Mouse (Mus musculus) lung, embryonic 14.5 days (tissue): ENCODE measurements around the gene Pttg1. TPM values are rescaled to one million over a fixed set of nuclear protein-coding genes. Genes with fewer than 3 reads are reported as not detected.

Experiments used
- ATAC-seq: fragments of 200-750 bp; cut with Nextera tagmentation; 2 replicates; pipeline ENCODE4 v1.8.0; 2017; ENCODE audit warnings: mild to moderate bottlenecking, moderate TSS enrichment, moderate library complexity; ENCODE audit not compliant: insufficient read depth
- DNase-seq: peaks from one replicate; pipeline ENCODE4 v3.0.0-alpha.2; 2015
- H3K27ac ChIP-seq: fragments of 300-500 bp; sonication (generic); 2 replicates; pipeline ENCODE4 v1.5.1; 2014; ENCODE audit warnings: low read depth, mild to moderate bottlenecking, moderate library complexity
- H3K27me3 ChIP-seq: fragments of 300-500 bp; sonication (generic); 2 replicates; pipeline ENCODE4 v1.6.1; 2014; ENCODE audit warnings: low read length, control low read depth; ENCODE audit not compliant: insufficient read depth
- H3K36me3 ChIP-seq: fragments of 300-500 bp; sonication (generic); 2 replicates; pipeline ENCODE4 v1.6.1; 2014; ENCODE audit warnings: control low read depth; ENCODE audit not compliant: insufficient read depth
- H3K4me1 ChIP-seq: fragments of 300-500 bp; sonication (generic); 2 replicates; pipeline ENCODE4 v1.6.1; 2014; ENCODE audit warnings: antibody characterized with exemption, control low read depth; ENCODE audit not compliant: insufficient read depth
- H3K4me2 ChIP-seq: fragments of 300-500 bp; sonication (generic); 2 replicates; pipeline ENCODE4 v1.6.1; 2014; ENCODE audit warnings: mild to moderate bottlenecking
- H3K4me3 ChIP-seq: fragments of 300-500 bp; sonication (generic); 2 replicates; pipeline ENCODE4 v1.5.1; 2014; ENCODE audit warnings: low read depth, low read length
- H3K9ac ChIP-seq: fragments of 300-500 bp; sonication (generic); 2 replicates; pipeline ENCODE4 v1.6.1; 2014
- H3K9me3 ChIP-seq: fragments of 300-500 bp; sonication (generic); 2 replicates; pipeline ENCODE4 v1.6.1; 2016; ENCODE audit warnings: low read depth, low read length, control low read depth
- CTCF ChIP-seq: IDR thresholded peaks from 2 replicates; pipeline ENCODE4 v1.5.1; 2016; ENCODE audit warnings: antibody characterized with exemption, low read depth
- WGBS: fragments of 180-500 bp; shearing (Covaris S2); extraction: QIAGEN DNeasy Blood & Tissue Kit; methylation state at CpG from one replicate; pipeline ENCODE4 v1.1.7; 2014; 5-methylcytosine and 5-hydroxymethylcytosine counted together
- polyA plus RNA-seq: library from polyadenylated mRNA; unstranded; fragments of >200 nt; fragmentation: Nextera tagmentation; extraction: Ambion mirVana; gene quantifications from 2 replicates; pipeline ENCODE4 v1.2.1, GENCODE M21; 2014

The Pttg1 gene
- polyA plus RNA-seq, 1 experiment from 2014 or later, result 82.5 TPM

DNA sequence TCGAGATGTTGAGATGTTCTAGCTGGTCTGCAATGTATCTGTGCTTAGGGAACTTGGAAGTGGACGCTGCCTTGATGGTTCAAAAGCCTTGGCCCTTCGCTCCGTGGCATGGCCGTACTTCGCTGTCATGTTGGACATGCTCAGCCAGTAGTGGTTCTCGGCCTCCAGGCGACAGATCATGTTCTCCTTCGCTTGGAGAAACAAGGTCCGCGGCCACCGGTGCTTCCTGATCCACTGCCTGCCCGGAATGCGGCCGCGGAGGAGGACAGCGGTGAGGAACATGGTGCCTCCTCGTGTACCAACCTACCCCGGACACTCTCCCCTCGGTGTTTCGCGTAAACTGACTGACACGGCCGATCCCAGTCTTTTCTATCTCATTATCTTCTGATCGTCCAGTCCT lies 37.2 kb upstream of the Pttg1 start:
- ATAC-seq (no peak), DNase-seq (no peak)
- H3K4me2 ChIP-seq, result no peak overlapping the region
- no peaks in the 10 kb centered on the region for H3K36me3 ChIP-seq
- H3K9me3 ChIP-seq, result no peaks in the 10 kb centered on the region
- no peaks in the 10 kb centered on the region for H3K27me3 ChIP-seq
- H3K4me3 ChIP-seq, result no peak overlapping the region
- 92% methylated on average over 25 of the region's 25 CpGs for WGBS
- H3K4me1 ChIP-seq, result no peaks in the 10 kb centered on the region
- no peak overlapping the region for H3K27ac ChIP-seq
- H3K9ac ChIP-seq, result no peak overlapping the region
- TF ChIP-seq CTCF, result no peak

- Histone ChIP-seq H3K27me3 (no peaks in the 10 kb centered on the region), H3K9ac (no peak overlapping the region), H3K4me1 (no peaks in the 10 kb centered on the region), H3K9me3 (no peaks in the 10 kb centered on the region), H3K4me3 (no peak overlapping the region), H3K36me3 (peaks cover 5% of the 10 kb centered on the region), H3K27ac (no peak overlapping the region), H3K4me2 (no peak overlapping the region)
- no peak for ATAC-seq
- TF ChIP-seq CTCF, result peak; percentile 52
- DNase-seq, result peak; percentile 52
- 57% methylated on average over 2 of the region's 2 CpGs for WGBS
These were observed 26.2 kb upstream of the Pttg1 start for GRCm38 (mm10) chr11:43452266-43452665.

- 54% methylated on average over 4 of the region's 4 CpGs for WGBS
- ATAC-seq, result no peak
- Histone ChIP-seq H3K9me3 (no peaks in the 10 kb centered on the region), H3K27me3 (no peaks in the 10 kb centered on the region), H3K9ac (no peak overlapping the region), H3K36me3 (peaks cover 11% of the 10 kb centered on the region), H3K4me1 (no peaks in the 10 kb centered on the region), H3K4me3 (no peak overlapping the region), H3K27ac (no peak overlapping the region), H3K4me2 (no peak overlapping the region)
- no peak for DNase-seq
- no peak for TF ChIP-seq CTCF
These were observed 25.3 kb upstream of the Pttg1 start for GRCm38 (mm10) chr11:43451322-43451721.

- WGBS, result 83% methylated on average over 2 of the region's 2 CpGs
- DNase-seq, result no peak
- Histone ChIP-seq H3K9me3 (no peaks in the 10 kb centered on the region), H3K4me2 (no peak overlapping the region), H3K27me3 (no peaks in the 10 kb centered on the region), H3K4me1 (no peaks in the 10 kb centered on the region), H3K4me3 (no peak overlapping the region), H3K36me3 (peaks cover 25% of the 10 kb centered on the region), H3K9ac (no peak overlapping the region), H3K27ac (no peak overlapping the region)
- no peak for ATAC-seq
- no peak for TF ChIP-seq CTCF
These were observed 23.9 kb upstream of the Pttg1 start for GRCm38 (mm10) chr11:43449916-43450315.

DNA sequence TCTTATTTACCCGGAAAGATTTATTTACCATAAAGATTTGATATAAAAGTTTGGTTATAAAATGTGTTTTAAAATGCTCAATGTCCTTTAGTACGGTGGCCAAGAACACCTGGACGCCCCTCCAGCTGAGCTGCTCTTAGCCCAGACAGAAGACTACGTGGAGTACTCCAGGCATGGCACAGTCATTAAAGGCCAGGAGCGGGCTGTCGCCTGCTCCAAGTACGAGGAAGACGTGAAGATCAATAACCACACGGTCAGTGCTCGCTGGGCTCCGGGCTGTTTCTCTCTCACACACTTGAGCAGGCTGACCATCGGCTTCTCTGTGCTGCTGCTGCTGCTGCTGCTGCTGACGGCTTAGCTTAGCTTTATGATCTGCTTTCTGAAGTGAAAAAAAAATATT lies 17.1 kb upstream of the Pttg1 start:
- no peak for TF ChIP-seq CTCF
- Histone ChIP-seq H3K4me3 (no peak overlapping the region), H3K27ac (no peak overlapping the region), H3K4me2 (no peak overlapping the region), H3K27me3 (no peaks in the 10 kb centered on the region), H3K36me3 (peaks cover 92% of the 10 kb centered on the region), H3K9ac (no peak overlapping the region), H3K4me1 (no peaks in the 10 kb centered on the region), H3K9me3 (no peaks in the 10 kb centered on the region)
- no peak for ATAC-seq
- no peak for DNase-seq
- 93% methylated on average over 13 of the region's 13 CpGs for WGBS

DNA sequence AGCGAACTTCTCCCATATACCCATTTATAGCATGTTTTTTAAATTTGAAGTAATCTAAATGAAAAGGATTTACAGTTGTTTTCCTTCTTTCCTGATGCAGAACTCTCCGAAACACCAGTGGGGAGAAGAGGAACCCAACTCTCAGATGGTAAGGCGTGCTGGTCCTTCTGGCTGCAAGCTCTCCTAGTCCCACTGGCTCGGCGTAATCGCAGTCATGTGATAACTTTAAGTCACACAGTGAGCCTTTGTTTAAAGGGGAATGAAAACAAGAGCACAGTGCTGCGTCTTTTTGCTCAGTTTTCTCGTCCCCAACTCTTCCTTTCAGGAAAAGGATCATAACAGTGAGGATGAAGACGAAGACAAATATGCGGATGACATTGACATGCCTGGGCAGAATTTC lies 15.1 kb upstream of the Pttg1 start:
- no peak for ATAC-seq
- Histone ChIP-seq H3K4me1 (no peaks in the 10 kb centered on the region), H3K36me3 (peaks cover 91% of the 10 kb centered on the region), H3K27me3 (no peaks in the 10 kb centered on the region), H3K4me2 (no peak overlapping the region), H3K27ac (no peak overlapping the region), H3K9me3 (no peaks in the 10 kb centered on the region), H3K4me3 (no peak overlapping the region), H3K9ac (no peak overlapping the region)
- no peak for DNase-seq
- 93% methylated on average over 10 of the region's 10 CpGs for WGBS
- no peak for TF ChIP-seq CTCF

- 3% methylated on average over 9 of the region's 9 CpGs for WGBS
- Histone ChIP-seq H3K27ac (peak overlapping the region; percentile 16; the same call in 1 of the 2 replicates), H3K27me3 (no peaks in the 10 kb centered on the region), H3K4me3 (peak overlapping the region; percentile 88), H3K4me2 (peak overlapping the region; percentile 73), H3K36me3 (peaks cover 20% of the 10 kb centered on the region), H3K4me1 (peaks cover 5% of the 10 kb centered on the region; the same call in 1 of the 2 replicates), H3K9ac (peak overlapping the region; percentile 78), H3K9me3 (no peaks in the 10 kb centered on the region)
- no peak for TF ChIP-seq CTCF
- ATAC-seq (peak; percentile 71), DNase-seq (no peak)
These were observed 8.0 kb upstream of the Pttg1 start for GRCm38 (mm10) chr11:43434024-43434407.
